Mouse (Mus musculus): ENCODE measurements around the gene Diaph2. TPM values are rescaled to one million over a fixed set of nuclear protein-coding genes. Genes with fewer than 3 reads are reported as not detected.

Diaph2 gene
- polyA plus RNA-seq (2012; rRNA removed) = 5.0 and 6.4 TPM in 2 replicates

DNA sequence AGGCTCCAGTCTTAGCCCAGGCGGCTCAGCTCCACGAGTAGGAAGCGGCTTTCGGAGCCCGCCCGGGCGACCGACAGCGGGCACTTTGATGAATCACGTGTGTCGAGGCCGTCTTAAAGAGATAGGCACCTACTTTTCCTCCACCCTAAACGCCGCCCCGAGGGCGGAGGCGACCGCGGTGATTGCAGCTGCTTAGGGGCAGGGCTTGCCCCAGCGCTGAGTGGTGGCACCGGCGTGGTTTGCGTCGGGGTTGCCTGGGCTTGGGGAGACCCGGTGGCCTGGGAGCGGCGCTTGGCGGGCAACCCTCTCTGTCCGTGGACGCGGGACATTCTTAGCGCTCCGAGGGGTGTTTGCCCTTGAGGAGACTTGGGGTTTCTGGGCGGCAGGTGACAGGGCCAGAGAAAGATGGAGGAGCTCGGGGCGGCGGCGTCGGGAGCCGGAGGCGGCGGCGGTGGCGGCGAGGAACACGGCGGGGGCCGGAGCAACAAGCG is at the start of gene Diaph2:
TSS of gene Diaph2 (plus strand) at position 172 of the 491 bp plus-strand sequence.
- Histone ChIP-seq H3K4me3 (replicated peaks; ENCODE audit: insufficient read depth, low read depth, low read length) (peak within 1 kb of the TSS; percentile 63), H3K27me3 (ENCODE audit: control insufficient read depth, insufficient read depth, low read length) (no peaks in the 10 kb centered on the region), H3K27ac (ENCODE audit: insufficient read depth, low read length) (peak within 1 kb of the TSS; percentile 44; the same call in 1 of the 2 replicates), H3K4me1 (ENCODE audit: control insufficient read depth, insufficient read depth, low read length) (no peaks in the 10 kb centered on the region)
- DNase-seq = peak; percentile 80 to 83
- TF ChIP-seq CTCF (IDR thresholded peaks at IDR 0.05; ENCODE audit: borderline replicate concordance, insufficient read depth, low read depth, low read length) (no peak), POLR2A (IDR thresholded peaks at IDR 0.05; ENCODE audit: borderline replicate concordance, insufficient read depth, low read length) (peak; percentile 38; the same call in 1 of the 2 replicates)
- WGBS = 8% methylated on average over 43 of the region's 49 CpGs

DNA sequence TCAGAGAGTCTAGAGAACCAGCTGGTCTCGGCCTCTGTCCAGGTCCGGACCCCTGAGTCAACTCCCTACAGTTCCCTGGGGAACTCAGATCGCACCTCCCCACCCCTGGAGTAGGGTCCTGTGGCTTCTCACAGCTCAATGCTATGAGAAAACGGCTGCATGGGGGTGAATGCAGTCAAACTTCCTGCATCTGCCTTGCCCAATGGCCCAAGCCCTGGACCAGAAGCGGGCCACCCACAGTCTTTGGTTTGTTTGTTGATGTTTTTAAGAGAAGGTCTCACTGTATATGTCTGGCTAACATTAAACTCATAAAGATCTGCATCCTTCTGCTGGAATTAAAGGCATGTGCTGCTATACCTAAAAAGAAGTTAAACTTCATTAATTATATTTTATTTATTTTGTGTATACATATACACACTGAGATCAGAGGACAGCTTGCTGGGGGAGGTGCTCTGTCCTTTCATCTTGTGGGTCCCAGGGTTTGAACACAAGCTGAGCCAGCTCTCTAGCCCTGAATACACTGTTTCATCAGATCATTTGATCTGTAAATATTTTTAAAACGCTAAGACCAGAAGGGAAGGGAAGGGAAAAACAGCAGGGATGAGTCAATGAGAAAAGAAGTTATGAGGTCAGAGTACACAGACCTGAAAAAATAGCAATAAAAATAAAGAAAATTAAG is 47.8 kb upstream of the Diaph2 start:
- H3K27ac ChIP-seq (ENCODE audit: insufficient read depth, low read length) = no peak overlapping the region
- DNase-seq = no peak
- 59% methylated on average over 6 of the region's 6 CpGs for WGBS
- no peaks in the 10 kb centered on the region for H3K4me1 ChIP-seq (ENCODE audit: control insufficient read depth, insufficient read depth, low read length)
- no peak overlapping the region for H3K4me3 ChIP-seq (replicated peaks; ENCODE audit: insufficient read depth, low read depth, low read length)
- TF ChIP-seq POLR2A (IDR thresholded peaks at IDR 0.05; ENCODE audit: borderline replicate concordance, insufficient read depth, low read length) (no peak), CTCF (IDR thresholded peaks at IDR 0.05; ENCODE audit: borderline replicate concordance, insufficient read depth, low read depth, low read length) (no peak)
- H3K27me3 ChIP-seq (ENCODE audit: control insufficient read depth, insufficient read depth, low read length) = no peaks in the 10 kb centered on the region

DNA sequence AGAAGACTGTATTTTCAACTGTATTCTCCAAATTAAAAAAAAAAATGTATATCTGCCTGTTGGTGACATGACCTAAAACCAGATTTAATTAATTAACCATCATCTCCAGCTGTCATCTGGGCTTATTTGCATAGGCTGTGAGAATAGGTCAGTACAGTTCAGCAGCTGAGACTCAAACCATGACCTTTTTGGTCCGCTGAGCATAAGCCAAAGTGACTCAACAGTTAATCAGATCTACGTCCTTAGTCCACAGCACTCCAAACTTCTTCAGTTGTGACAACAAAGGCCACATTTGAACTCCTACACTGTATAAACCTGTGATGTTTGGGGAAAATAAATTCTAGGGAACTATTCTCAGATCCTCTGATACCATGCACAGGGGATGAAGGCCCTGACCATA is 39.9 kb upstream of the Diaph2 start:
- H3K4me3 ChIP-seq (replicated peaks; ENCODE audit: insufficient read depth, low read depth, low read length) = no peak overlapping the region
- no peaks in the 10 kb centered on the region for H3K4me1 ChIP-seq (ENCODE audit: control insufficient read depth, insufficient read depth, low read length)
- no peak overlapping the region for H3K27ac ChIP-seq (ENCODE audit: insufficient read depth, low read length)
- no peaks in the 10 kb centered on the region for H3K27me3 ChIP-seq (ENCODE audit: control insufficient read depth, insufficient read depth, low read length)
- TF ChIP-seq POLR2A (IDR thresholded peaks at IDR 0.05; ENCODE audit: borderline replicate concordance, insufficient read depth, low read length) (no peak), CTCF (IDR thresholded peaks at IDR 0.05; ENCODE audit: borderline replicate concordance, insufficient read depth, low read depth, low read length) (no peak)
- DNase-seq = no peak
- WGBS = 74% methylated on average over 2 of the region's 2 CpGs

DNA sequence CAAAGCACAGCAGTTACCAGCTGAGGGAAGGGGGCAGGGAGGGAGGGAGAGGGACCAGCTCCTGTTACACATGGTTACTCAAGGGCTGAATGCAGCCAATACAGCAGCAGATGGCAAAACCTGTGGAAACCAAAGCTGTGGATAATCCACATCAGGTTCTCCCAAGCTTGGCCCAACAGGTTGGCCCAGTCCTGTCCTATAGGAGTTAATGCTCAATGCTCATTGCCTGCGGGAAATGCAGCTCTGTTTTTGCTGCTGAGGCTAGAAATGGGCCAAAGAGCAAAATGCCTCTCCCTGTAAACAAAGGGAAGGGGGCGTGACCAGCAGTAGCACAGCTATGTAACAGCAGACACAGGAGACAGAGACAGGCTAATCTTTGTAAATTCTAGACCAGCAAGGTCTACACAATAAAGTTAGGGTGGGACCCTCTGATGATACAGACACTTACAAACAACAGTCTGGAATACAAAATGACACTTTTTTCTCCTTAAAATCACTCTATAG is 20.8 kb upstream of the Diaph2 start:
- 32% methylated on average over 2 of the region's 2 CpGs for WGBS
- H3K27me3 ChIP-seq (ENCODE audit: control insufficient read depth, insufficient read depth, low read length) = no peaks in the 10 kb centered on the region
- H3K4me1 ChIP-seq (ENCODE audit: control insufficient read depth, insufficient read depth, low read length) = no peaks in the 10 kb centered on the region
- H3K4me3 ChIP-seq (replicated peaks; ENCODE audit: insufficient read depth, low read depth, low read length) = no peak overlapping the region
- no peak for TF ChIP-seq POLR2A (IDR thresholded peaks at IDR 0.05; ENCODE audit: borderline replicate concordance, insufficient read depth, low read length)
- TF ChIP-seq CTCF (IDR thresholded peaks at IDR 0.05; ENCODE audit: borderline replicate concordance, insufficient read depth, low read depth, low read length) = no peak
- DNase-seq = no peak
- H3K27ac ChIP-seq (ENCODE audit: insufficient read depth, low read length) = no peak overlapping the region

DNA sequence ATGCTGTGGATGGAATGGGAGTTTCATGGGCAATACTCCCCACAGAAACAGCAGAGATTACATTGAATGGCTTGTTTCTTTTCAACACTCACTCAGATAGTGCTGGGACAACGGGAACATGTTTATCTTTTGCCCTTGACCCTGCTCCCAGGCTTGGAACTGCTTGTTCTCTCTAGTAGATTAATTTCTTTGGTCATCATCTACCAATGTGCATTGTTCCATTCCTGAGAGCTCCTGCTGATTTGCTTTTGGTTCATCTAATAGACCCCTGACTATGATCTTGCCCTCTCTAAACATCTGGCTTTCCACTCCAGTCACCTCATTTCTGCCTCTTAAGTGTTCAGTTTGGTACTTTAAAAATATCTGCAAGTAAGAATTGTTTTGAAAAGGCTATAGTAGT is 13.0 kb upstream of the Diaph2 start:
- Histone ChIP-seq H3K4me1 (ENCODE audit: control insufficient read depth, insufficient read depth, low read length) (no peaks in the 10 kb centered on the region), H3K4me3 (replicated peaks; ENCODE audit: insufficient read depth, low read depth, low read length) (no peak overlapping the region), H3K27ac (ENCODE audit: insufficient read depth, low read length) (no peak overlapping the region), H3K27me3 (ENCODE audit: control insufficient read depth, insufficient read depth, low read length) (no peaks in the 10 kb centered on the region)
- no peak for TF ChIP-seq POLR2A (IDR thresholded peaks at IDR 0.05; ENCODE audit: borderline replicate concordance, insufficient read depth, low read length)
- TF ChIP-seq CTCF (IDR thresholded peaks at IDR 0.05; ENCODE audit: borderline replicate concordance, insufficient read depth, low read depth, low read length) = no peak
- 35% methylated on average over 1 of the region's 1 CpGs for WGBS
- no peak for DNase-seq

DNA sequence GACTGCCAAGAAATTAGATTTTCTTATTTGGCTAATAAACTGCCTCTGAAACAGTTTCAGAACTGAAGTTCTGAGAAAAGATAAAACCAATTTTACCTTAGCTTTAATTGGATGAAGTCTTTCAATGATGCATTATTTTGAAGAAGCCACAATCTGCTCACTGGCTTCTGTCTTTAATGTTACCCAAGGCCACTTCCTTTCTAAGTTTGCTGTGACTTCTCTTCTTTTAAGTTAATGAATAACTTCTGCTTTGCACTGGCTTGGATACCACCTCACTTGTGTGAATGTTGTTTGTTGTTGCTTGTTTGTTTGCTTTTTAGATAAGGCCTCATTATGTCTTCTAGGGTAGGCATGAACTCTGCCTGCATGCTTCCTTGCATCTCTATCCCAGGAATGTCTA is 10.3 kb upstream of the Diaph2 start:
- Histone ChIP-seq H3K4me1 (ENCODE audit: control insufficient read depth, insufficient read depth, low read length) (no peaks in the 10 kb centered on the region), H3K27ac (ENCODE audit: insufficient read depth, low read length) (no peak overlapping the region), H3K4me3 (replicated peaks; ENCODE audit: insufficient read depth, low read depth, low read length) (no peak overlapping the region), H3K27me3 (ENCODE audit: control insufficient read depth, insufficient read depth, low read length) (no peaks in the 10 kb centered on the region)
- no peak for DNase-seq
- TF ChIP-seq POLR2A (IDR thresholded peaks at IDR 0.05; ENCODE audit: borderline replicate concordance, insufficient read depth, low read length) = no peak
- no peak for TF ChIP-seq CTCF (IDR thresholded peaks at IDR 0.05; ENCODE audit: borderline replicate concordance, insufficient read depth, low read depth, low read length)

DNA sequence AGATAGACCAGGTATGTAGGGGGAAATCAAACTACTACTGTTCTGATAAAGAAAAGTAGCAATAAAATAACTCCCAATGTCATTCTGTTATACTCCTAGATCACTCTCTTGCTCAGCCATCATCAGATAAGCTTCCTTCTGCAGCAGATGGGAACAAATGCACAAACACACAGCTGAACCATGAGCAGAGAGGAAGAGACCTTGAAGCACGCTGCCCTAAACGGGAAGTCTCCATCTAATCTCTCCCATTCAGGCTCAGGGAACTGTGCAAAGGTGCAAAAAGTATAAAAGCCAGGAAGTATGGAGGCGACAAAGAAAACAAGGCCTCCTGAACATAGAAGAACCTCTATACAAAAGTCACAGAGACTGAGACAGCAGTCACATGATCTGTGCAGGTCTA is 6.6 kb upstream of the Diaph2 start:
- Histone ChIP-seq H3K27ac (ENCODE audit: insufficient read depth, low read length) (no peak overlapping the region), H3K4me3 (replicated peaks; ENCODE audit: insufficient read depth, low read depth, low read length) (no peak overlapping the region), H3K27me3 (ENCODE audit: control insufficient read depth, insufficient read depth, low read length) (no peaks in the 10 kb centered on the region), H3K4me1 (ENCODE audit: control insufficient read depth, insufficient read depth, low read length) (no peaks in the 10 kb centered on the region)
- no peak for TF ChIP-seq POLR2A (IDR thresholded peaks at IDR 0.05; ENCODE audit: borderline replicate concordance, insufficient read depth, low read length)
- WGBS = 92% methylated on average over 3 of the region's 3 CpGs
- no peak for DNase-seq

DNA sequence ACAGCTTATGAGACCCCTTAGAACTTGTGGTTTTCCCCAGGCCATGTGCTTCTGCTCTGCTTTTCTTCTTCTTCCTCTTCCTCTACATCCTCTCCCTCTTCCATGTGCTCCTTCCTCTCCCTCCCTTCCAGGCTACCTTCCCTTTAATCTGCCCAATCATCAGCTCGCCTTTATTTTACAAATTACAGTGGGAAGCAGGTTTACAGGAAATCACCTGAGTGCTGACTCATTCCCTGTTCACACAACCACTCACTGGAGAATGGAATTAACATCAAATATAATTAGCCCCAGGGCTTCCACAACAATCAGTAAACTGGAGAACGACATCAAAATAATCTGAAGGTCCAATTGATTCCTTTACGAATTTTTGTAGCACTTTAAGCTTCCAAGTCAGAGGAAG is 3.6 kb upstream of the Diaph2 start:
- WGBS = 75% methylated on average over 3 of the region's 3 CpGs
- H3K4me3 ChIP-seq (replicated peaks; ENCODE audit: insufficient read depth, low read depth, low read length) = no peak overlapping the region
- no peak for DNase-seq
- H3K27ac ChIP-seq (ENCODE audit: insufficient read depth, low read length) = no peak overlapping the region
- no peak for TF ChIP-seq CTCF (IDR thresholded peaks at IDR 0.05; ENCODE audit: borderline replicate concordance, insufficient read depth, low read depth, low read length)
- TF ChIP-seq POLR2A (IDR thresholded peaks at IDR 0.05; ENCODE audit: borderline replicate concordance, insufficient read depth, low read length) = no peak
- H3K27me3 ChIP-seq (ENCODE audit: control insufficient read depth, insufficient read depth, low read length) = no peaks in the 10 kb centered on the region
- no peaks in the 10 kb centered on the region for H3K4me1 ChIP-seq (ENCODE audit: control insufficient read depth, insufficient read depth, low read length)
